Mouse (Mus musculus) fibroblast of lung, adult 2 months (primary cell): ENCODE measurements around the gene Dapk3.
"Not testable (repeated sequence)": the region's sequence is repeated elsewhere in the genome, so short reads cannot be mapped to it uniquely, and the experiment has no call there.

Experiments used
- DNase-seq: peaks from one replicate; pipeline ENCODE4 v3.0.0-alpha.2; 2011; ENCODE audit warnings: low read depth

Dapk3 gene

DNA sequence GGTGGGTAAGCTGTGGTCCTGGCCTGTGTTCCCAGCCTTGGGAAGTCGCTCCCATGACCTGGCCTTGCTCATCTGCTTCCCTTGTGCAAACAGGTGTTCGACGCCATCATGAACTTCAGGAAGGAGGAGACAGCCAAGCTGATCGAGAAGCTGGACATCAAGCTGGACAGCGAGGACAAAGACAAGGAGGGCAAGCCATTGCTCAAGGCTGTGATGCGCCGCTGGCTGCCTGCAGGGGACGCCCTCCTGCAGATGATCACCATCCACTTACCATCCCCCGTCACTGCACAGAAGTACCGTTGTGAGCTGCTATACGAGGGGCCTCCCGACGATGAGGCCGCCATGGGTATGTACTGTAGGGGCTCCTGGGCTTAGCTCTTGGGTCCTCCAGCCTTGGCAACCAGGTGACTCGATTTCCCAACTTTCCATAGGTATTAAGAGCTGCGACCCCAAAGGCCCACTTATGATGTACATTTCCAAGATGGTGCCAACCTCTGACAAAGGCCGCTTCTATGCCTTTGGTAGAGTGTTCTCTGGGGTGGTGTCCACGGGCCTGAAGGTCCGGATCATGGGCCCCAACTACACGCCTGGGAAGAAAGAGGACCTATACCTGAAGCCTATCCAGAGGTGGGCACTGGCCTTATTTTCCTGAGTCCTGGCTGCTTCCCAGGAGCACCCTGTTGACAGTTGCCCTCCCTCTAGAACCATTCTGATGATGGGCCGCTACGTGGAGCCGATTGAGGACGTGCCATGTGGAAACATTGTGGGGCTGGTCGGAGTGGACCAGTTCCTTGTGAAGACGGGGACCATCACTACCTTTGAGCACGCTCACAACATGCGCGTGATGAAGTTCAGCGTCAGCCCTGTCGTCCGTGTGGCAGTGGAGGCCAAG, 3.1 kb upstream of the Dapk3 start:
- DNase-seq: no peak

DNA sequence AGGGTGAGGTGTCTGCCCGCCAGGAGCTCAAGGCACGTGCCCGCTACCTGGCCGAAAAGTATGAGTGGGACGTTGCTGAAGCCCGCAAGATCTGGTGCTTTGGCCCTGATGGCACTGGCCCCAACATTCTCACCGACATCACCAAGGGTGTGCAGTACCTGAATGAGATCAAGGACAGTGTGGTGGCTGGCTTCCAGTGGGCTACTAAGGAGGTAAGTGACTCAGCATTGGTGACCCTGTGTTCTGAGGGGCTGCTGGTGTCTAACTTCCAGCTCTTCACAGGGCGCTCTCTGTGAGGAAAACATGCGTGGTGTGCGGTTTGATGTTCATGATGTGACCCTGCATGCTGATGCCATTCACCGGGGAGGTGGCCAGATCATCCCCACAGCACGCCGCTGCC, 1.9 kb upstream of the Dapk3 start:
- DNase-seq: no peak

DNA sequence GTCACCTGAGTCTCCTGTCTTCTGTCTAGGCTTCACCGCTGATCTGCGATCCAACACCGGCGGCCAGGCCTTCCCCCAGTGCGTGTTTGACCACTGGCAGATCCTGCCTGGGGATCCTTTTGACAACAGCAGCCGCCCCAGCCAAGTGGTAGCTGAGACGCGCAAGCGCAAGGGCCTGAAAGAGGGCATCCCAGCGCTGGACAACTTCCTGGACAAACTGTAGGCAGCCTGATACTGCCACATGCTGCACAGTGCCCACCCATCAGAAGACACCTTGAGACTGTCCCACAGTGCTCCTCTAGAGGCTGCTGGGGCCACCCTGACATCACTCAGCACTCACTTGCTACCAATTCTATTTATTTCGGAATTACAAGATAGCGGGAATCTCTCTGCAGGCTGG, 945 bp upstream of the Dapk3 start:
- DNase-seq: not testable (repeated sequence)

DNA sequence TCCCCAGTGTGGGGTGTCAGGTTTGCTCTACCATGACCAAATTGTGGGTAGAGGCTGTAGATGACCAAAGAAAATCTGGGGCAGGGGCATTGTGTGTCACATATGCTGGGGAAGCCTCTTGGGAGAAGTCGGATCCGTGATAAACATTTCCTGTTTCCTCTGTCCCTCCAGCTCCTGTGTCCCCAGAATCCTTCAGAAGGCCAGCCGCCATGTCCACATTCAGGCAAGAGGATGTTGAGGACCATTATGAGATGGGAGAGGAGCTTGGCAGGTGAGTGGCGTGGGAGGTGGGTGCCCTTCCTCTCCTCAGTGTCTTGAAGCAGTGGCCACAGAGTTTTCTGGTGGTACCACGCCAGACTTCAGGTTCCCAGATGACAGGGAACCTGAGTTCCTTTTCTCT, 1.0 kb downstream of the Dapk3 start, which contains the start of gene 4930442H23Rik:
TSS of gene 4930442H23Rik (minus strand) at position 45 of the 400 bp plus-strand sequence.
- DNase-seq: no peak

DNA sequence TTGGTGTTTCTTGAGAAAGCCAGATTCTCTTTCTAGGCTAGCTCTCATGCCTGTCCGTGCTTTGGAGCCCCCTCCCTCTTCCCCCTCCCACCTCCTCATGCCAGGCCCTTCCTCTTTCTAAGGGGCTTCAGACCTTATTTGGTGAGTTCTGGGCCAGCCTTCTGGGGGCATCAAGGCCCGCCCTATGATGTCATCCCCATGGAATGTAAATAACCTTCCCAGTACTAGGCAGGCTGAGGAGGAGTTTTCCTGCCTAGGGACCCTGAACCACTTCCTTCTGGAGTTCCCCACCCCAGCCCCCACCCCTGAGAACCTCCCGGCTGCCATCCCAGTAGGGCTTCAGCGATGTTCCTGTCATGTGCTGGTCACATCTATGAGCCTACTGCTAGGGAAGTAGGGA, 2.0 kb downstream of the Dapk3 start:
- DNase-seq: no peak

DNA sequence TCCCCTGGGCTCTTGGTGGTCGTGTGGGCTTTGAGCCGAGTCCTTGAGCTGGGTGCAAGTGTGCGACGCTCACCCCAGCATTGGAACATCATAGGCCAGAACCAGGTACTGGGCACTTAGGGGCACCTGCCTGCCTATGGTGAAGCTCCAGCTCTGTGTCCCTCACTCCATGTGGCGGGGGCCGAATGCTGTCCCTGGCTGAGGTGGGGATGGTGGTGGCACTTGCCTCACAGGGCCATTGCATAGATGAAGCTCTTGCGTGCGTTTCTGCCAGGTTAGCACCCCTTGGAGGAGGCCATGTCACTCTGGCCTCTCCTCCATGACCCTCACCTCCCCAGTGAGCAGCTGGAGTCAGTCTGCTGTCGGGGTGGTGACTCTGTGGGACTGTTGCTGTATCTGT, 4.4 kb downstream of the Dapk3 start:
- DNase-seq: no peak

DNA sequence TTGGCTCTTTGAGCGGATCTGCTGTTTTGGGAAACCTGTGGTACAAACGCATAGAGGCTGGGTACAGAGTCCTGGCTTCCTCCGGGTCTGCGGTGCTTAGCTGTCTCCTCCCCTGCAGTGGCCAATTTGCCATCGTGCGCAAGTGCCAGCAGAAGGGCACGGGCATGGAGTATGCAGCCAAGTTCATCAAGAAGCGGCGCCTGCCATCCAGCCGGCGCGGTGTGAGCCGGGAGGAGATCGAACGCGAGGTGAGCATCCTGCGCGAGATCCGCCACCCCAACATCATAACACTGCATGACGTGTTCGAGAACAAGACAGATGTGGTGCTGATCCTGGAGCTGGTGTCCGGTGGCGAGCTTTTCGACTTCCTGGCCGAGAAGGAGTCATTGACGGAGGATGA, 7.0 kb downstream of the Dapk3 start:
- DNase-seq: no peak

DNA sequence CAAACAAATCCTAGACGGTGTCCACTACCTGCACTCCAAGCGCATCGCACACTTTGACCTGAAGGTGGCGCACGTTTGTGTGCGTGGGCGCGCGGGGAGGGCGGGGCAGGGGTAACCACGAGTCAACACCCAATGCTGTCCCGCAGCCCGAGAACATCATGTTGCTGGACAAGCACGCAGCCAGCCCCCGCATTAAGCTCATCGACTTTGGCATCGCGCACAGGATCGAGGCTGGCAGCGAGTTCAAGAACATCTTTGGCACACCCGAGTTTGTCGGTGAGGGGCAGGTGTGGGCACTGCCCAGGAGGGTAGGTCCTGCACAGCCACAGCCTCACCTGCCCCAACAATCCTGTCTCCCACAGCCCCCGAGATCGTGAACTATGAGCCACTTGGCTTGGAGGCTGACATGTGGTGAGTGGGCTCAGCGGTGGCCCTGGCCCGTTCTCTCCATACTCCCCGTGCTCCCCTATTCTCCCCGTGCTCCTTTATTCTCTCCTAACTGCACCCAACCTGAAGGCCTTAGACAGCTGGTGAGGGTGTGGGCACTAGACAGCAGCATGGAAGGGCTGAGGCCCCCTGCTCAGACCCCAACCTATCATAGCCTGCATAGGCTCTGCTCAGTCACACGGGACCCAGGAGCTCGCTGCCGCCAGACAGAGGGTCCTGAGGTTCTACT, 7.6 kb downstream of the Dapk3 start:
- DNase-seq: no peak

DNA sequence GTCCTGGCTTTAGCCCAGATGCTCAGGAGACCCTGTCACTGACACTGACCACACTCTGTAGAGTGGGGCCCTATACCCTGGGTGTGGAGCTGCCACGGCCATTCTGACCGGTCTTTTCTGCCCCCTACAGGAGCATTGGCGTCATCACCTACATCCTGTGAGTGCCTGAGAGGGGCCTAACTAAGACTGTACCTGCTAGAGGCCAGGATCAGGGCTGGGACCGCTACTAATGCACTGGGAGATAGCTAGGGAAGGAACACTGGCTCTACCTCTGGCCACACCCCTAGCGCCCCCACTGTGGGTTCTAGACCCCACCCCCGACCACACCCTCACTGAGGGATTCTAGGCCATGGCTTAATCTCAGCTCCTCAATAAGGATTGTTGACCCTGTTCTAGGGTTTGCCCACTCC, 8.1 kb downstream of the Dapk3 start:
- DNase-seq: no peak

DNA sequence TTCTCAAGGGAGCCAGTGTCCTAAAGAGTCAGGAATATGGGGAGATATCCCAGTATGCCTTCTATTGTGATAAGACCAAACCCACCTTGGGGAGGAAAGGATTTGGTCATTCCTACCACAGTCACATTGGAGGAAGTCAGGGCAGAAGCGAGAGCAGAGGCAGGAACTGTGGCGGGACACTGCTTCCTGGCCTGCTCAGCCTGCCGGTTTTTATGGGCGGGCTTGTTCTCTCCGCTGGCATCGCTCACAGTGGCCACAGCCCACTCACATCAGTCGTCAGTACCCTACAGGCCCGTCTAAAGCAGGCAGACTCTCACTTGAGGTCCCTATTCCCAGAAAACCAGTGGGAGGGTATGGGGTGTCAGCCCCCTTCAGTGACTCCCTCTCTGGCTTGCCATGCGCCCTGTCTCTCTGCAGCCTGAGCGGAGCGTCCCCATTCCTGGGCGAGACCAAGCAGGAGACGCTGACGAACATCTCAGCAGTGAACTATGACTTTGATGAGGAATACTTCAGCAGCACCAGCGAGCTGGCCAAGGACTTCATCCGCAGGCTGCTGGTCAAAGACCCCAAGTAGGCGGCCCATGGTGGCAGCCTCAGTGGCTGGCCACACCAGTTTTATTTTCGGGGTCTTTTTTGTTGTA, 8.7 kb downstream of the Dapk3 start:
- no peak for DNase-seq

DNA sequence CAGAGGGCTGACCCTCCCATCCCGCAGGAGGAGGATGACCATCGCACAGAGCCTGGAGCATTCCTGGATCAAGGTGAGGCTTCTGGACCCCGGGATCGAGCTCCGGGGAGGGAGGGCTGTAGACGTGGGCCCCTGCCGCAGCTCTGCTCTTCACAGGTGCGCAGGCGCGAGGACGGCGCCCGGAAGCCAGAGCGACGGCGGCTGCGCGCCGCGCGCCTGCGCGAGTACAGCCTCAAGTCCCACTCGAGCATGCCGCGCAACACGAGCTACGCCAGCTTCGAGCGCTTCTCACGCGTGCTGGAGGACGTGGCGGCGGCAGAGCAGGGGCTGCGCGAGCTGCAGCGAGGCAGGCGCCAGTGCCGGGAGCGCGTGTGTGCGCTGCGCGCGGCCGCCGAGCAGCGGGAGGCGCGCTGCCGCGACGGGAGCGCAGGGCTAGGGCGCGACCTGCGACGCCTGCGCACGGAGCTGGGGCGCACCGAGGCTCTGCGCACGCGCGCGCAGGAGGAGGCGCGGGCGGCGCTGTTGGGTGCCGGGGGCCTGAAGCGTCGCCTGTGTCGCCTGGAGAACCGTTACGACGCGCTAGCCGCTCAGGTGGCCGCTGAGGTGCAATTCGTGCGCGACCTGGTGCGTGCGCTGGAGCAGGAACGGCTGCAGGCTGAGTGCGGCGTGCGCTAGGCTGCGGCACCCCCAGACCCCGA, 9.6 kb downstream of the Dapk3 start:
- DNase-seq: no peak

DNA sequence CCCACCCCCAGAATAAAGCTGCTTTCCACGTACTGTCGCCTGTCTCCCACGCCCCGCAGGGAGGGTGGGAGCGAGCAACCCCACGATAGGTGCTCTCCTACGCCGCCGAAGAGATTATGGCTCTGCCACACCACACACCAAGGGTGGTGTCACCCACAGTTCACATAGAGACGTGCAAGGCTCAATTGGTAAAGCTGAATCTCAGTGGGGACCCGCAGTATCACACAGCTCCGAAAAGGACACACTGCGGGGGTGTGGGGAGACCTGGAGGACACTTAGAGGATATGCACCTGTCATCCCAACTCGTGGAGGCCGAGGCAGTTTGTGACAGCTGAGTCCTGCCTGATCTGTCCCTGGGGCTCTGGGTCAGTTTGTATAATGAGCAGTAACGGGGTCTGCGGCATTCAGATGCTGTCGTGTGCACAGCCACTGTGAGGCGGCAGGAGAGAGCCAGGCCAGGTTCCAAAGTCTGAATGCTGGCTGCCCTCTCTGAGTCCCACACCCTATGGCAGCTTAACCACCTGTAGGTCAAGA, 10.2 kb downstream of the Dapk3 start:
- DNase-seq: no peak

DNA sequence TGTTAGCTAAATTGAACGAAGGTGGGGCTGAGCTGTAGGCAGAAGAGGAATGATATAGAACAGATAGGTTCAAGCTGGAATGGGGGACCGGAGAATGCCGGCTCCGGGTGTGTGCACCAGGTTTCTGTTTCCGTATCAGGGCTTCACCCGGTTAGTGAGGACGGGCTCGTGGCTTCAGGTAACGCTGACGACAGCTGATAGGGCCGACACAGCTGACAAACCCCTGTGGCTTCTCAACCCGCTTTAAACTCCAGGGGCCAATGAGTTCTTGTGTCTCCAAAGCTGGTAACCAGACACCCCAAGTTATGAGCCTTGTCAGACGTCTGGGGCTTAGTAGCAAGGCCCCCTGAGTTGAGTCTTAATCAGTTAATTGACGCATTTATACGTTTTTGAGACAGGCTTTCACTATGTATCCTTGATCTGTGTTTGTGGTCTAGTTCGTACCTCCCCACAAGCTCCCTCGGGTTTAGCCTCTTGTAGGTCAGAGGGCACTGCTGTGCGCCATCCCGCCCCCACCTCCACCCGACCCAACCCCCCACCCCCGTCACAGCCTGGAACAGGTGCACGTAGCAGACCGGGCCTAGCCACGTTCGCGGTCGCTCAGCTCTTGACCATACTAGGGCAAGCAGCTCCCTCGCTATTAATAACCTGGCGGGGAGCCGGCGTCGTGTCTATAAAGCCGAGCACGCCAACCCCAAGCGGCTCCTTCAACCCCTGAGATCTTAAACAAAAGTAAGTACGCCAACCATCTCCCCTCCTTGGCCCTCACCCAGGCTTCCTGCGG, 11.4 kb downstream of the Dapk3 start:
- DNase-seq: no peak

DNA sequence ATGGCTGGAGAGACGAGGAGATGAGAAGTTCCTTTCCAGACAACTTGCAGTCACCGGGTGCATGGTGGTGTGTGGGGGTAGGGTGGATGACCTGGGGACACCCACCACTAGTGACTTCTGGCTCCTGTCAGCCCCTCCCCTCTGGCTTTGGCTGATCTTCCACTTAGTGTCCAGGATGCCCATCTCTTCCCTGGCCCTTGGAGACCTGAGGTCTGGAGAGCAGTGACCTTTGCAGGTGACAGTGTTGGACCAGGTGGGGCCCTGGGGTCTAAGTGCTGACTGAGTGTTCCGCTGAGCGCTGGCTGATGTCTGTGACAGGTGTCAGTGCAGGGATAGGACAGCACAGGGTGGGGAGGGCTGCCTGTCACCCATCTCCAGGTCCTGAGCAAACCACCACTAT, 12.5 kb downstream of the Dapk3 start:
- no peak for DNase-seq

DNA sequence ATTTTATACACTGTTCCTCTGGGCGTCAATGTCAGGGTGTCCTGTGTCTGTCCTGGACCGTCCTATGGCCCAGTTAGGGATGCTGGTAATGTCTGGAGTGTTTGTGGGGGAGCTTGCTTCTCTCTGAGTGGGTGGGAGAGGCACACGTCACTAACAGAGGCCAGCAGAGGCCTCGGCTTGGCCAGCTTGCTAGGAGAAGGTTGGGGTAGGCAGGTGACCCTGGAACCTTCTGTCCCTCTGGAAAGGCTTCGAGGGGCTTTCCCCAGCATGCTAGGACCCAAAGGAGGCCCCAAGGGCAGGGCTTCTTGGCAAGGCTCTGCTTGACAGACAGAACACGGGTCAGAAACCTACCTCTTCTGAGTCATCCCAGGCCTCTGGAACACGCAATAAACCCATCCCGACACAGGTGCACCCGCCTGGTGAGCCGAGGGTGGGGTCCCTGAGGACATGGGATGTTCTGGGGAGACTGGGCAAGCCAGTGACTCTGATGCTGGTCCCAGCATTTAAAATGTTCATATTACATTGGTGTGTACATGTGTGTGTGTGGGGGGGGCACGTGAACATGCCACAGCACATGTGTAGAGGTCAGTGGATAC, 13.8 kb downstream of the Dapk3 start:
- no peak for DNase-seq

DNA sequence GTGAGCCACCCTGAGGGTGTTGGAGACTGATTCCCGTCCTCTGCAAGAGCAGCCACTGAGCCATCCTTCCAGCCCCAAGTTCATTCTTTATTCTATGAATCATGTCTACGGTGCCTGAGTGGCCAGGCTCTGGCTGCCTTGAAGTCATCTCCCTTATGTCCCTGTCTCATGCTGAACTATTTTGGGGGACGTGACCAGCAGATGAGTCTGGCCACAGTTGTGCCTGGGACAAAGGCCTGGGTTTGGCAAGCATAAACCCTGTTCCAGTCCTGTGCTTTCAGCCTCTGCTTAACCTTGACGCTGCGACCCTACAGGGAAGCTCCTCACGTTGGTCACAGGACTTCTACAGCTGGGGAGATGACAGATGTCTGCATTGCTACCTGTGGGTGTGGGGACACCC, 14.5 kb downstream of the Dapk3 start:
- DNase-seq: no peak

DNA sequence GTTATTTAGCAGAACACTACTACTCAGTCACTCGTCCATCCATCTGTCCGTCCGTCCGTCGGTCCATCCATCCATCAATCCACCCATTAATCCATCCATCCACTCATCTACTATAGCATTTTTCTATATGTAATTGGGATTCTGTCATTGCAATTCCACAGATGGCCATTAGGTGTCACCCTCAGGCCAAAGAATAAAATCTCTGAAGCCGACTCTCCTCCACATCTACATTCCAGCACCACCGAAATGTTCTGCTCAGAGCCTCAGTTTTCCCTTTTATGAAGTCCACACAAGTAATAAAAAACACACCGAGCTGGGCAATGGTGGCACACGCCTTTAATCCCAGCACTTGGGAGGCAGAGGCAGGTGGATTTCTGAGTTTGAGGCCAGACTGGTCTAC, 15.4 kb downstream of the Dapk3 start:
- DNase-seq: no peak

DNA sequence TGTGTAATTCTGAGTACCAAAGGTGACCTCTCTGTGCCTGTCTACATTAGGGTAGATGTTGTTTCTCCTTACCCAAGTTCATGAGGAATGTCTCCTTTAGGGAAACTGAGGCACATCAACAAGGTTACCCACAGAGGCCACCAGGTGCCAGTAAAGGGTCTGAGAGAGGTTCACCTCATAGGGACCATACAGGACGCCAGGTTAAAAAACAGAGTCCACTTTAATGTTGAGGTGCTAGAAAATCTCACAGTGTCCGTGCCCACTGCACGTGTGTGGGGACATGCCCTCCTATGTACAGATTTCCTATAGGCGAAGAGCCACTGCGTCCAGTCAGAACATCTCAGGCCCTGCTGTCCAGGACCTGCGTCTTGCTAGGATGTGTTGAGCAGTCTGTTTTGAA, 16.2 kb downstream of the Dapk3 start:
- DNase-seq: no peak

DNA sequence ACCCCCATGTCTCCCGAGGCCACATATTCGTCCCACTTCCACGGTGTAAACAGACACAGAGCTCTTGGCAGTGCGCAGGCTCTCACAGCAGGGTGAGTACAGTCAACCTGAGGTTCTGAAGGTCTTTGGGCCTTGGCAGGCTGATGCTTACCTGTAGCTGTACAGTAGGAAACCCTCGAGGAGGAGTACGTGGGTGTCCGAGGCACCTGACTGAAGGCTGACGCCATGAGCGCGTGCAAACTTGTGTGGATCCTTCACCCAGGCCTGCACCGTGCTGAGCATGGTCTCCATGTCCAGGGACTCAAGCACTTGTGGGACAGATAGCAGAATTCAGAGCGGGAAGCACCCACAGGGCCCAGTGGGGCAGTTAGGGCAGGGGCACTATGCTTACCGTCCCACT, 17.3 kb downstream of the Dapk3 start:
- no peak for DNase-seq

DNA sequence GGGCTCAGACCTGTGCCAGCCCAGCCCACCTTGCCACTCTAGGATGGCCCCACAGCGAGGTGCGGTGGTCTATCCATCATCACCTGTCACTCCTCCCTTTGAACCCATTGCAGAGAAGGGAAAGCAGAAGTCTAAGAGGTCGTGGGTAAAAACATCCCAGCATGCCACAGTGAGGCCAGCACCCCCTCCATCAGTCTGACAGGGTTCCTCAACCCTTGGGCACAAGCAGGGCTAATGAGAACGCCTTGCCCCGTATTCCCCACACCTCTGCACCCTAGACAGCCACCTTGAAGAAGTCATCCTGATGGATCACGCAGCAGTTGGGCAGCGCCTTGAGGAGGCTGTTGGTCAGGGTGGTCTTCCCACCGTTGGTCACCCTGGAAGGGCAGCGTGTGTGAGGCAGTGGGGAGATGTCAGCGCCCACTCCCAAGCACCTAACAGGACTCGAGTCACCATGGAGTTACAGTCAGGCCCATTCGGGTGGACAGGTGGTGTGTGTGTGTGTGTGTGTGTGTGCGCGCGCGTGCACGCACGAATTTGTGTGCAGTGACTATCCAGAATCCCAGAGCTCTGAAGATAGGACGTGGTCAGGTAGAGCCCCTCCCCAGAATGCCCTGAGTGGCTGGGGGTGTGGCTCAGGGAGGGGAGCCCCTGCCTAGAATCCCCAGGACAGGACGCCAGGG, 17.9 kb downstream of the Dapk3 start:
- no peak for DNase-seq
